Mouse (Mus musculus): ENCODE results near the gene Atp2c1. TPM values are rescaled to one million over a fixed set of nuclear protein-coding genes. Genes with fewer than 3 reads are reported as not detected.
A peak's percentile ranks its signal among the peaks of the same experiment; 100 is the strongest.

The Atp2c1 gene
- polyA plus RNA-seq, 1 experiment from 2014 or later, result 118 TPM

- Histone ChIP-seq H3K27me3 (ENCODE audit: control insufficient read depth, insufficient read depth, low read length) (no peaks in the 10 kb centered on the region), H3K9ac (no peak overlapping the region), H3K4me3 (replicated peaks; ENCODE audit: low read length) (no peak overlapping the region), H3K27ac (no peak overlapping the region), H3K4me2 (replicated peaks) (no peak overlapping the region), H3K4me1 (replicated peaks; ENCODE audit: control insufficient read depth, insufficient read depth, low read length) (no peaks in the 10 kb centered on the region), H3K9me3 (ENCODE audit: control insufficient read depth, low read length) (no peaks in the 10 kb centered on the region), H3K36me3 (replicated peaks; ENCODE audit: control insufficient read depth, insufficient read depth) (peaks cover under 1% of the 10 kb centered on the region; the same call in 1 of the 2 replicates)
- ATAC-seq (ENCODE audit: low FRiP score) (no peak), DNase-seq (ENCODE audit: low spot score) (no peak)
- 89% methylated on average over 3 of the region's 3 CpGs for WGBS
These were observed 52.2 kb downstream of the Atp2c1 start for GRCm38 (mm10) chr9:105474910-105475309.

- H3K36me3 ChIP-seq (replicated peaks; ENCODE audit: control insufficient read depth, insufficient read depth), result peaks cover 48% of the 10 kb centered on the region
- no peaks in the 10 kb centered on the region for H3K27me3 ChIP-seq (ENCODE audit: control insufficient read depth, insufficient read depth, low read length)
- H3K4me2 ChIP-seq (replicated peaks), result no peak overlapping the region
- no peak overlapping the region for H3K27ac ChIP-seq
- 0 out of 2 replicates have a peak, but pooled peaks cover 4% of the 10 kb centered on the region for H3K9me3 ChIP-seq (ENCODE audit: control insufficient read depth, low read length)
- no peak overlapping the region for H3K4me3 ChIP-seq (replicated peaks; ENCODE audit: low read length)
- ATAC-seq (ENCODE audit: low FRiP score), result no peak
- DNase-seq (ENCODE audit: low spot score), result no peak
- no peaks in the 10 kb centered on the region for H3K4me1 ChIP-seq (replicated peaks; ENCODE audit: control insufficient read depth, insufficient read depth, low read length)
- H3K9ac ChIP-seq, result no peak overlapping the region
- 98% methylated on average over 3 of the region's 3 CpGs for WGBS
These were observed 59.3 kb downstream of the Atp2c1 start for GRCm38 (mm10) chr9:105467787-105468186.

- H3K4me1 ChIP-seq (replicated peaks; ENCODE audit: control insufficient read depth, insufficient read depth, low read length), result no peaks in the 10 kb centered on the region
- no peak for ATAC-seq (ENCODE audit: low FRiP score)
- WGBS, result 96% methylated on average over 7 of the region's 7 CpGs
- no peak for DNase-seq (ENCODE audit: low spot score)
- H3K36me3 ChIP-seq (replicated peaks; ENCODE audit: control insufficient read depth, insufficient read depth), result peaks cover 61% of the 10 kb centered on the region
- no peaks in the 10 kb centered on the region for H3K9me3 ChIP-seq (ENCODE audit: control insufficient read depth, low read length)
- no peak overlapping the region for H3K27ac ChIP-seq
- no peaks in the 10 kb centered on the region for H3K27me3 ChIP-seq (ENCODE audit: control insufficient read depth, insufficient read depth, low read length)
- H3K4me3 ChIP-seq (replicated peaks; ENCODE audit: low read length), result no peak overlapping the region
- H3K9ac ChIP-seq, result no peak overlapping the region
- H3K4me2 ChIP-seq (replicated peaks), result no peak overlapping the region
These were observed 65.6 kb downstream of the Atp2c1 start for GRCm38 (mm10) chr9:105461496-105461895.

GRCm38 (mm10) chr9:105459032-105459431 lies 68.1 kb downstream of the Atp2c1 start:
- DNase-seq (ENCODE audit: low spot score), result no peak
- H3K27ac ChIP-seq, result no peak overlapping the region
- no peak for ATAC-seq (ENCODE audit: low FRiP score)
- no peaks in the 10 kb centered on the region for H3K27me3 ChIP-seq (ENCODE audit: control insufficient read depth, insufficient read depth, low read length)
- no peak overlapping the region for H3K4me2 ChIP-seq (replicated peaks)
- 93% methylated on average over 13 of the region's 13 CpGs for WGBS
- H3K4me3 ChIP-seq (replicated peaks; ENCODE audit: low read length), result no peak overlapping the region
- no peaks in the 10 kb centered on the region for H3K9me3 ChIP-seq (ENCODE audit: control insufficient read depth, low read length)
- H3K36me3 ChIP-seq (replicated peaks; ENCODE audit: control insufficient read depth, insufficient read depth), result peaks cover 57% of the 10 kb centered on the region
- no peaks in the 10 kb centered on the region for H3K4me1 ChIP-seq (replicated peaks; ENCODE audit: control insufficient read depth, insufficient read depth, low read length)
- no peak overlapping the region for H3K9ac ChIP-seq

- no peak overlapping the region for H3K9ac ChIP-seq
- 92% methylated on average over 6 of the region's 6 CpGs for WGBS
- no peak overlapping the region for H3K4me3 ChIP-seq (replicated peaks; ENCODE audit: low read length)
- H3K9me3 ChIP-seq (ENCODE audit: control insufficient read depth, low read length), result no peaks in the 10 kb centered on the region
- H3K4me2 ChIP-seq (replicated peaks), result no peak overlapping the region
- no peaks in the 10 kb centered on the region for H3K27me3 ChIP-seq (ENCODE audit: control insufficient read depth, insufficient read depth, low read length)
- DNase-seq (ENCODE audit: low spot score) (peak; percentile 31), ATAC-seq (ENCODE audit: low FRiP score) (no peak)
- H3K4me1 ChIP-seq (replicated peaks; ENCODE audit: control insufficient read depth, insufficient read depth, low read length), result no peaks in the 10 kb centered on the region
- H3K36me3 ChIP-seq (replicated peaks; ENCODE audit: control insufficient read depth, insufficient read depth), result peaks cover 67% of the 10 kb centered on the region
- no peak overlapping the region for H3K27ac ChIP-seq
These were observed 118.6 kb downstream of the Atp2c1 start for GRCm38 (mm10) chr9:105408549-105408948.

GRCm38 (mm10) chr9:105395218-105395627 lies 131.9 kb downstream of the Atp2c1 start, which contains the start of the genes Aste1 and Nek11:
Gene Aste1 (plus strand): TSS chr9:105395392.
Gene Nek11 (minus strand): TSS chr9:105395524.
- H3K9me3 ChIP-seq (ENCODE audit: control insufficient read depth, low read length), result no peaks in the 10 kb centered on the region
- ATAC-seq (ENCODE audit: low FRiP score) (peak; percentile 96), DNase-seq (ENCODE audit: low spot score) (peak; percentile 94)
- WGBS, result under 1% methylated on average over 44 of the region's 44 CpGs
- H3K4me3 ChIP-seq (replicated peaks; ENCODE audit: low read length), result peak within 1 kb of the TSS; percentile 64
- H3K9ac ChIP-seq, result peak within 1 kb of the TSS; percentile 60
- H3K4me2 ChIP-seq (replicated peaks), result peak within 1 kb of the TSS; percentile 63
- peaks cover 22% of the 10 kb centered on the region; the same call in 1 of the 2 replicates for H3K4me1 ChIP-seq (replicated peaks; ENCODE audit: control insufficient read depth, insufficient read depth, low read length)
- H3K27ac ChIP-seq, result peak within 1 kb of the TSS; percentile 80
- H3K27me3 ChIP-seq (ENCODE audit: control insufficient read depth, insufficient read depth, low read length), result no peaks in the 10 kb centered on the region
- 0 out of 2 replicates have a peak, but pooled peaks cover 9% of the 10 kb centered on the region for H3K36me3 ChIP-seq (replicated peaks; ENCODE audit: control insufficient read depth, insufficient read depth)

- Histone ChIP-seq H3K4me2 (replicated peaks) (peak overlapping the region; percentile 63), H3K9ac (peak overlapping the region; percentile 60), H3K4me1 (replicated peaks; ENCODE audit: control insufficient read depth, insufficient read depth, low read length) (peaks cover 22% of the 10 kb centered on the region; the same call in 1 of the 2 replicates), H3K4me3 (replicated peaks; ENCODE audit: low read length) (peak overlapping the region; percentile 64), H3K27ac (no peak overlapping the region), H3K9me3 (ENCODE audit: control insufficient read depth, low read length) (no peaks in the 10 kb centered on the region), H3K36me3 (replicated peaks; ENCODE audit: control insufficient read depth, insufficient read depth) (0 out of 2 replicates have a peak, but pooled peaks cover 9% of the 10 kb centered on the region), H3K27me3 (ENCODE audit: control insufficient read depth, insufficient read depth, low read length) (no peaks in the 10 kb centered on the region)
- no peak for DNase-seq (ENCODE audit: low spot score)
- no peak; the same call in 1 of the 2 replicates for ATAC-seq (ENCODE audit: low FRiP score)
- WGBS, result 12% methylated on average over 11 of the region's 11 CpGs
These were observed 132.4 kb downstream of the Atp2c1 start for GRCm38 (mm10) chr9:105394720-105395119.

- Histone ChIP-seq H3K27me3 (ENCODE audit: control insufficient read depth, insufficient read depth, low read length) (no peaks in the 10 kb centered on the region), H3K36me3 (replicated peaks; ENCODE audit: control insufficient read depth, insufficient read depth) (no peaks in the 10 kb centered on the region), H3K9ac (no peak overlapping the region), H3K4me1 (replicated peaks; ENCODE audit: control insufficient read depth, insufficient read depth, low read length) (no peaks in the 10 kb centered on the region; the same call in 1 of the 2 replicates), H3K4me3 (replicated peaks; ENCODE audit: low read length) (no peak overlapping the region), H3K27ac (no peak overlapping the region), H3K9me3 (ENCODE audit: control insufficient read depth, low read length) (no peaks in the 10 kb centered on the region), H3K4me2 (replicated peaks) (no peak overlapping the region)
- DNase-seq (ENCODE audit: low spot score) (no peak), ATAC-seq (ENCODE audit: low FRiP score) (no peak)
- WGBS, result 51% methylated on average over 5 of the region's 5 CpGs
These were observed 136.5 kb downstream of the Atp2c1 start for GRCm38 (mm10) chr9:105390616-105391015.

- H3K4me3 ChIP-seq (replicated peaks; ENCODE audit: low read length), result no peak overlapping the region
- H3K9me3 ChIP-seq (ENCODE audit: control insufficient read depth, low read length), result no peaks in the 10 kb centered on the region
- H3K4me2 ChIP-seq (replicated peaks), result no peak overlapping the region
- no peaks in the 10 kb centered on the region for H3K36me3 ChIP-seq (replicated peaks; ENCODE audit: control insufficient read depth, insufficient read depth)
- peak; percentile 88 for DNase-seq (ENCODE audit: low spot score)
- no peak overlapping the region for H3K9ac ChIP-seq
- H3K27me3 ChIP-seq (ENCODE audit: control insufficient read depth, insufficient read depth, low read length), result no peaks in the 10 kb centered on the region
- WGBS, result 11% methylated on average over 4 of the region's 4 CpGs
- ATAC-seq (ENCODE audit: low FRiP score), result no peak
- H3K27ac ChIP-seq, result no peak overlapping the region
- no peaks in the 10 kb centered on the region for H3K4me1 ChIP-seq (replicated peaks; ENCODE audit: control insufficient read depth, insufficient read depth, low read length)
These were observed 137.8 kb downstream of the Atp2c1 start for GRCm38 (mm10) chr9:105389289-105389688.

GRCm38 (mm10) chr9:105387403-105387802 lies 139.7 kb downstream of the Atp2c1 start:
- Histone ChIP-seq H3K4me1 (replicated peaks; ENCODE audit: control insufficient read depth, insufficient read depth, low read length) (no peaks in the 10 kb centered on the region), H3K27ac (no peak overlapping the region), H3K4me3 (replicated peaks; ENCODE audit: low read length) (no peak overlapping the region), H3K27me3 (ENCODE audit: control insufficient read depth, insufficient read depth, low read length) (no peaks in the 10 kb centered on the region), H3K9me3 (ENCODE audit: control insufficient read depth, low read length) (no peaks in the 10 kb centered on the region), H3K9ac (no peak overlapping the region), H3K4me2 (replicated peaks) (no peak overlapping the region), H3K36me3 (replicated peaks; ENCODE audit: control insufficient read depth, insufficient read depth) (no peaks in the 10 kb centered on the region)
- ATAC-seq (ENCODE audit: low FRiP score) (no peak), DNase-seq (ENCODE audit: low spot score) (no peak)
- 82% methylated on average over 5 of the region's 5 CpGs for WGBS

All from hindbrain, embryonic 14.5 days (tissue).